Mouse (Mus musculus) G1E (cell line): ENCODE measurements around the gene Gm10803.

ENCODE experiments used
- CTCF ChIP-seq: IDR thresholded peaks from 2 replicates; pipeline ENCODE4 v1.5.1; 2012; ENCODE audit warnings: low read depth, low read length, inconsistent platforms, mixed read lengths
- GATA1 ChIP-seq: IDR thresholded peaks from 2 replicates; pipeline ENCODE4 v1.6.1; 2012; ENCODE audit warnings: borderline replicate concordance, low read length, inconsistent platforms, mixed read lengths
- GATA2 ChIP-seq: IDR thresholded peaks from 2 replicates; pipeline ENCODE4 v1.6.1; 2012; ENCODE audit warnings: low read depth, low read length, inconsistent platforms, borderline replicate concordance
- POLR2AphosphoS5 ChIP-seq: IDR thresholded peaks from 2 replicates; pipeline ENCODE4 v1.6.1; 2012; ENCODE audit warnings: low read depth, low read length, inconsistent platforms; ENCODE audit not compliant: insufficient replicate concordance
- TAL1 ChIP-seq: conservative IDR thresholded peaks from 2 replicates; pipeline ENCODE4 v1.6.1; 2012; ENCODE audit warnings: low read depth, low read length, inconsistent platforms, mixed read lengths

DNA sequence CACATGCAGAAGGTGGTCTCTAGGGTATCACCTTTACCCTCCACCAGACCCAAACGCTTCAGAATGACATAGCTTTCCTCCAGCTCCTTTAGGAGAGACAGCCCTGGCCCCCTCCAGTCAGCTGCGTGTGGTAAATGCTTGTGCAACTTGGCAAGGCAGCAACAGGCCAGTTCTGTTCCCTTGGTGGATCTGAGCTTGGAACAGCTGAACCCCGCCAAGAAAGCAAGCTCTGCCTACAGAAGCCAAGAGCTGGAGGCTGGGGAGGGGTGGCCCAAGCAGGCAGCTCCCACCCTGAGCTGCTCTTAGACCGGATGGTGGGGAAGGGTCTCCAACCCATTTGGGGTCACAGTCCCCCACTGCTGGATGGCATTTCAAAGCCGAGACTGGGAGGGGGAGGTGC lies 12.2 kb downstream of the Gm10803 start:
- TF ChIP-seq CTCF (no peak), GATA1 (no peak), POLR2AphosphoS5 (no peak), GATA2 (no peak), TAL1 (no peak)
